Mouse (Mus musculus) C3H10T1/2 (cell line): ENCODE measurements around the gene Fam155a. TPM values are rescaled to one million over a fixed set of nuclear protein-coding genes. Genes with fewer than 3 reads are reported as not detected.

Experiments used
- polyA plus RNA-seq, 2 experiments: library from polyadenylated mRNA; unstranded; fragments of >200 nt; fragmentation: generic; extraction: Trizol; gene quantifications; one replicate each; pipeline ENCODE4 v1.2.1; 2012; ENCODE audit warnings: missing spikeins in 2 of 2

The Fam155a gene
- polyA plus RNA-seq: not detected

GRCm38 (mm10) chr8:9770999-9771605, at the start of gene Fam155a:
Gene Fam155a, minus strand, starts transcription at chr8:9771161.

Other genes with a start within 250 kb of the Fam155a start
- not detected for gene Gm10217, start 93.1 kb upstream of the Fam155a start, polyA plus RNA-seq
- under 1 TPM; 0.07 to 0.67 TPM for gene Lig4, start 206.5 kb upstream of the Fam155a start, polyA plus RNA-seq
- 1 to 10 TPM in 1 of 2 experiments, under 1 TPM in 1; 0.55 to 3.5 TPM for gene Abhd13, start 206.5 kb upstream of the Fam155a start, polyA plus RNA-seq
- gene Tnfsf13b, start 235.3 kb upstream of the Fam155a start, polyA plus RNA-seq: under 1 TPM in 1 of 2 experiments, not detected in 1; 0.07 TPM